Mouse (Mus musculus): Measurements from ENCODE around the gene Serinc1.
"Not testable (repeated sequence)": the region's sequence is repeated elsewhere in the genome, so short reads cannot be mapped to it uniquely, and the experiment has no call there.

The Serinc1 gene

GRCm38 (mm10) chr10:57532218-57533101 lies at the start of gene Serinc1:
Gene Serinc1, minus strand, starts transcription at chr10:57532530.
- DNase-seq (ENCODE audit: low spot score), result peak; percentile 98

GRCm38 (mm10) chr10:57576721-57577120 lies 44.4 kb upstream of the Serinc1 start:
- no peak for DNase-seq (ENCODE audit: low spot score)

GRCm38 (mm10) chr10:57572130-57572529 lies 39.8 kb upstream of the Serinc1 start:
- no peak for DNase-seq (ENCODE audit: low spot score)

DNA sequence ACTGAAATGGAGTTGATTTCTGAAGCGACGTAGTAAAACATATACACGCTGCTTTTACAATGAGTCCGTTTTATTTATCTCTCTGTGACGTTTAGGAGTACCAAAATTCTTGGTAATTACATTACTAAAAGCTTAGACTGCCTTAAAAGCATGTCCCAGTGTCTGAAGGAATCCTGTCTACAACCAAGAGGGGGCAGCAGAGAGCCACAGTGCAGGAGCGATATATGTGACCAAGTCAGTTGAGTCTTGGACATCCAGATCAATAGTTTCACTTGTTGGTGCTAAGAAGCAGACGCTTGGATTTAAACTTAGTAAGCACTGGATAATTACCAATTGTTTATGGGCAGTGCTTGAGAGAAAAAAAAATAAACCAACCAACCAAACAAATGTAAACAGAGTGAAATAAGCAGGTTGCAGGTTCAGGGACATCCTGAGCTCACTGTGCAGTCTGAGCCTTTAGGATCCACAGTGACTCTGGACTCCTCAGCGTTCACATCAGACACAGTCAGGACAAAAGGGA lies 38.9 kb upstream of the Serinc1 start:
- DNase-seq (ENCODE audit: low spot score), result peak; percentile 28

DNA sequence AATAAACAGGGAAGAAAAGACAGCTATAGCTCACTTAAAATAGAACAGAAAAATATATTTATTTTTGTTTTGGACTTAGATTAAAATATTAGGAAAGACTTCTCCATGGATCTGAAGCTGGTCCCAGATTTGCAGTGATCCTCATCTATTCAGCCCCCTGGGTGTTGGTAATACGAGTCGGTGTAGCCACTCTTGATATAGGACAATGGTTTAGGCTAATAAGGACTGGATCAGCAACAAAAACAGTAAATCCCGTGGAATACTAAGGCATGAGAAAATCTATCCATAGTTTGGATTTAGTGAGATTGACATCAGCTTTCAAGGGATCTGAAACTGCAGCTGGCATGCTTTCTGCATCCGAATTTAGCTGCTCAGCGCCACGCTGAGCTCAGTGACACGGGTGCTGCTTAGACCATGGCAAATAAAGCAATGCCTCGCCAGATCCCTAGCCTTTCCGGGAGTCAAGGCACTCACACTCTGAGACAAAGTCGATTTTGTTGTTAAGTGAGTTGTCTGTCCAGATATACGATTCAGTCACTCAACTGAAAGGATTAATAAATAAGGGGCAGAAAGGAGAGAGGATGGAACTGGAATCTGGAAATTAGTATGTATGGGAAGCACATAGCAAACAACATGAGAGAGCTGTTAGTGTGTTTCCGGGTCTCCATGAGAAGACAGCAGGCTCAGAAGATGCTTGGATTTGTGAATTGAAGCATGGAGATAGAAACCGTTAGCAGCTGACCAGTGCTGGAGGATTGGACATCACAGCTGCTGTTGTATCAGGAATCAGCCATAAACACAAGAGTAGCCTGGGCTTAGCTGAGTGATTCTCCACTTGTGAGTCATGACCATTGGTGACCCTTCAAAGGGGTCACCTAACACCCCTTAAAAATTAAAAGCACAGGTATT lies 36.9 kb upstream of the Serinc1 start:
- DNase-seq (ENCODE audit: low spot score), result no peak

DNA sequence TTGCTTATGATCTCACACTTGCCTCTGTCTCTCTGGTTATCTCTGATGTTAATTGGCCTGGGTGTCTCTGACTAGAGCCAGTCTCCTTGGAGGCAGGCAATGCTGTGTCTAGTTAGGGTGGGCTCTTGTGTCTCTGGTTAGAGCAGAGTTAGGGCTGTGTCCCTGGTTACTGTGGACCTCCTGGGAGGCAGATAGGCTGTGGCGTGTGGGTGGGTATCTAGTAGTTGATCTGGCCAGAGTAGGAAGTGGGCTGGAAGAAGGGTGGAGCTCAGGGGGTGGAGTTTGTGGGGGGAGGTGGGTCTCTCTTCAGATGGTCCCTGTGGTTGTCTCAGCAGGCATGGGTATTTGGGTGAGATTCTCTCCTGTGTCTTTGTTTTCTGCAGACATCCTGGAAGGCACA lies 33.9 kb upstream of the Serinc1 start:
- DNase-seq (ENCODE audit: low spot score), result no peak

DNA sequence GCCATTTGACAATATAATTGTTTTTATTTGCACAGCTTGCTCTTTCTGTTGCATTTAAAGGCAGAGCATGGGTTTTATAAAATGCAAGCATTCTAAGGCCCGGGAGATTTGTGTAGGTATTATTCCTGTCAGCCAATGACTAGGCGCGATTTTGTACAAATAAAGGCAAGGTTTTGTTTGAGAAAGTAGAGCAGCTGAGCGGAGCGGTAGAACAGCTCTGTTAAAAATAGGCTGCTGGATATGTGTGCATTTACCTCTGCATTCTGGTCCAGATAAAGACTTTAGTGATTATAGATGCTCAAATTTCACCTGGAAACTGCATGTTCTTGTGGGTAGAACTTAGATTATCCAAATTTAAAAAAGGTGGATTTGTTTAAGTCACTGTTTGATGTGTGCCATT lies 25.3 kb upstream of the Serinc1 start:
- no peak for DNase-seq (ENCODE audit: low spot score)

- no peak for DNase-seq (ENCODE audit: low spot score)
These were observed 21.4 kb upstream of the Serinc1 start for GRCm38 (mm10) chr10:57553719-57554118.

- DNase-seq (ENCODE audit: low spot score), result no peak
These were observed 17.3 kb upstream of the Serinc1 start for GRCm38 (mm10) chr10:57549631-57550030.

- not testable (repeated sequence) for DNase-seq (ENCODE audit: low spot score)
These were observed 11.6 kb upstream of the Serinc1 start for GRCm38 (mm10) chr10:57543890-57544289.

DNA sequence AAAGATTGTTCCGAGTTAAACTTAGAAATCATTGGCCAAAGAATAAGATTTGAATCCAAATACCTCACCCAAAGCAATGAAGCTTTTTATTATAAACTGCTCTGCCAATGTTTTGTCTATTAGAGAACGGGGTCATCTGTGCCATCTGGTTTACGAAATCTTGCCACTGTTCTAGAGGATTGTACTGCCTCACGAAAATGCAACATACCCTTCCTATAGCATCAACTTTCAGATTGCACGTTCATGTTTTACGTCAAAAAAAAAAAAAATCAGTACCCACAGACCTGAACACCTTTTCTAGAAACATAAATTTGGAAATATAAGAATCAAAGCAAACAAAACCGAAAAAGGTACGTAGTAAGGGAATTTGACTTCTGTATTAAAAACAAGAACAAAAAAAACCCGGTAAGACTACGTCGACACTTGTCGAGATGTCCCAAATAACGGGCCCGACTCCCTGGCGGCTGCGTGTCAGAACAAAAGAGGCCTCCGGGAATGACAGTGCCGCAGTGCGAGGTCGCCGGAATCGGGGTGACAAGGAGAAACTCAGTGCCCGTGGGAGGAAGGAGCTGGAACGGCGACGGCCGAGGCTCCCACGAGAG lies 613 bp downstream of the Serinc1 start:
- DNase-seq (ENCODE audit: low spot score), result no peak

DNA sequence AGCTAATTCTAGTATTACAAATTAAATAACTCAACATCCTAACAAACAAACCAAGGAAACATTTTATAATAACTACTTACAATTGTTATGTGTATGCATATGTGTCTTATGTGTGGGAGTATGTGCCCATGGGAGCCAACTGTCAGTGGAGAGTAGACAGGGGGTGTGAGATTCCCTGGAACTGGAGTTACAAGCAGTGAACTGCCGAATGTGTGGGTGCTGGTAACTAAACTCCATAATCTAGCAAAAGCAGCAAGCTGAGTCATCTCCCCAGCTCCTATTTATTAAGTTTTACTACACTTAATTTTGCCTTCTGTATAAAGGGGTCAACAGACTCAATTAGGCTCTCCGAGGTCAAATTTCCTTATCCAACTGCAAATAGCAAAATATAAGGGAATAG lies 1.3 kb downstream of the Serinc1 start:
- no peak for DNase-seq (ENCODE audit: low spot score)

DNA sequence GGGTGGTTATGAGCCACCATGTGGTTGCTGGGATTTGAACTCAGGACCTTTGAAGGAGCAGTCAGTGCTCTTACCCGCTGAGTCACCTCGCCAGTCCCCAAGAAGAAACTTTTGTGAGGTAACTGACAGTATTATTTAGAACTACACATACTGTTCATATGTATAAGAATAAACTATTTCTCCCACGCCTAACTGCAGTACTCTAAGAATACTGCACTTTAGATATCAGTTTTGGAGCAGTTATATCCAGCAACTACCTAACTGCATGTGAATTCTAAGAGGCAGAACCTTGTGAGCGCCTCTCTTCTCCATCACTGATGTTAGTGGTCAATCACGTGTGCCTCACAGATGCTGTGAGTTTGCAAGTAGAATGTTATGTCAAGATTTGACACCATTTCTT lies 5.9 kb downstream of the Serinc1 start:
- no peak for DNase-seq (ENCODE audit: low spot score)

- DNase-seq (ENCODE audit: low spot score), result no peak
These were observed 17.1 kb downstream of the Serinc1 start for GRCm38 (mm10) chr10:57515278-57515677.

DNA sequence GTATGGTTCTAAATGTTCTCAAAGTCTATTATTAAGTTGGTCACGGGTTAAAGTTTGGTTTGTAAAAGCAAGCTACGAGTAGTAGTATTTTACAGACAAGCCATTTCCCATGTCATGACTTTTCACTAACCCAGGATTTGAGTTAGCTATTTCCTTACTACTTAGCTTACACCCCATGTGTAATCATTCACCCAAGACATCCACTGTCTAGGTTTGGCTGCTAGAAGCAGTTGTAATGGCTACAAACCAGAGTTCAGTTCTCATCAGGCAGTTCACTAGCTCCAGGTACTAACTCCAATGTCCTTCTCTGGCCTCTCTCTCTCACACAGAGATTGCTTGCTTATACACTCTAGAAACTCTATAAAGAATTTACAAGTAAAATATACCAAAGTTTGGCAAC lies 17.7 kb downstream of the Serinc1 start:
- DNase-seq (ENCODE audit: low spot score), result no peak

DNA sequence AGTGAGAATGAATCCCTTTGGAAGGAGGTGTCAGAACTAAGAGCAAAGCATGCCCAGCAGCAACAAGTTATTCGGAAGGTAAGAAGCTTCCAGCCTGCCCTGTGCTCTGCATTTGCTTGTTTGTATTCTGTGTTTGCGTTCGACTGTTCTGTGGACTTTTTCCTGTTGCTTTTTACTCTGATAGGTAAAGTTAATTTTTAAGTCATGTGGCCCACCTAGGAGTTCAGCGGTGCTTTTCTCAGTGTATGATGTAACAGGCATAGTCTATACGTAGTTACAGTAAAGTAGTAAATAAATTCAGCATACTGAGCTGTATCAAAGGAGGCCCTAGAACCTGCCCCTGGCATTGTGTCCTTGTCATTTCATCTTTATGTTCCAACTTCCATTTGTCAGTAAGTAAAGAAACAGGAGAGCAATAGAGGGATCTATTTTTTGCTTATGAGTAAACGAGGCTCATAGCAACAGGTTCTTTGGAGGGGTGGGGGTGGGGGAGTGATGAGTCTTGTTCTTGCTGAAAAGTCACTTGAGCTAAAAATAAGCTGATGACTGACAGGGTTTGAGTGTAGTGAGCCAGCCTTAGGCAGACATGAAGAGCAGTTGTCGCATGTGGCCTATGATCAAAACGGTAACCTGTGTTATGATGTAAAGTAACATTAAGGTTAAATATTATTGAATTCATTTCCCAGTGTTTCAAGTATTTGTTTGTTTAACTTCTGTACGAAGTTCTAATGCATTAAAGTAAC lies 32.7 kb downstream of the Serinc1 start:
- no peak for DNase-seq (ENCODE audit: low spot score)

DNA sequence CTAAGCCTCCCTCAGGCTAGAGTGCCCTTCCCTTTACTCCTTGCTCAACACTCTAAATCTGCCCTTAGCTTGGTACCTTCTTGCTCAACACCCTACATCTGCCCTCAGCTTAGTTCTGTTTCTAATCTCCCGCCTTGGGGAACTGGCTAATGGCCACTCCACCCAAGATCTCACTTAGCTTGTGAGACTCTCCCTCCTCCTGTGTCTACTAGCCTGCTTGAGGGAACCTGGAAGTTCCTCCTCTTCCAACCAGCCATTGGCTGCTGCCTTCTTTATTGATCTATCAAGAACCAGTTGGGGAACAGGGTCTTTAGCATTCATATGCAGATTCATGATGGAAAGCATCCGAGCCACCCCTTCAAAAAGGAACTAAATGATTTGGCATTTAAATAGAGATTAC lies 40.3 kb downstream of the Serinc1 start:
- DNase-seq (ENCODE audit: low spot score), result no peak

- no peak for DNase-seq (ENCODE audit: low spot score)
These were observed 43.7 kb downstream of the Serinc1 start for GRCm38 (mm10) chr10:57488591-57488990.

- no peak for DNase-seq (ENCODE audit: low spot score)
These were observed 45.1 kb downstream of the Serinc1 start for GRCm38 (mm10) chr10:57487201-57487600.

DNA sequence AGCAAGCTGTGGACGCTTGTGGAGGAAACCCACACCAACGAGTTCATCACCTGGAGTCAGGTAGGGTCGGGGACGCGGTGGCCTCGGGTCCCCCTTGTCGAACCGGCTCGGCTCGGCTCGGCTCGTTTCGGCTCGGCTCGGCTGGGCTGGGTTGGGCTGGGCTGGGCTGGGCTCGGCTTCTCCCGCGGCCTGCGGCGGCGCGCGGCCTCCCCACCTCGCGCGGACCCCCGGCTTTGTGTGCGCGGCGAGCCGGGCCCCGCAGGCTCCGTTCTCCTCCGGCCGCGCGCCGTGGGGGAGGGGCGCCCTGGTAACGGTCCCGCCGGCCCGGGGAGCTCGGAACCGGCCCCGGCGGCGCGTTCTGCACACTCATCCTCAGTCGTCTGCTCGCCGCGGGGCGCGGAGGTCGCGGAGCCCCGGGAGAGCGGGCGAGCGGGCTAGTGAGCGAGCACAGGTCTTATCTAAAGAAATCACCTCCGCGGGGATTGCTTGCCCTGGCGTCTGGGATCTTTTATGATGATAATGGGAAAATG lies 45.7 kb downstream of the Serinc1 start:
- DNase-seq (ENCODE audit: low spot score), result no peak

GRCm38 (mm10) chr10:57485908-57486541 lies 46.3 kb downstream of the Serinc1 start, which contains the start of gene Hsf2:
Gene Hsf2, plus strand, starts transcription at chr10:57486385.
- DNase-seq (ENCODE audit: low spot score), result peak; percentile 95

Measured in T-cell, adult 2 months (primary cell).